11 mouse cellular contexts compared by ENCODE assay signal in genomic region chr4:143248050-143248449, GRCm38 (mm10). TPM values are rescaled to one million over a fixed set of nuclear protein-coding genes. Genes with fewer than 3 reads are reported as not detected.
DNase-seq lines count a peak whose midpoint lies in the region; ATAC-seq and TF ChIP-seq lines count a peak whose summit lies in the region.
"Had no signal": no experiment of that assay in that cellular context is flagged by ENCODE, and none has a peak within 500 bp of the region (broad histone marks: within the 10 kb centered on the region; RNA-seq: fewer than 3 reads in every experiment).

No protein-coding gene starts in this region.

- 0 out of 2 replicates have a peak, but pooled peaks cover 4% of the 10 kb centered on the region for H3K9me3 ChIP-seq in E14TG2a.4 (ENCODE audit: low read length)
- no peaks in the 10 kb centered on the region for H3K9me3 ChIP-seq in midbrain, embryonic 14.5 days (ENCODE audit: control insufficient read depth, low read length)
- H3K9me3 ChIP-seq: forebrain, embryonic 12.5 days; hindbrain, embryonic 15.5 days; limb, embryonic 15.5 days had no signal

- no peak overlapping the region for H3K4me3 ChIP-seq in layer of hippocampus, adult 2 months
- H3K4me3 ChIP-seq in E14TG2a.4 (replicated peaks; ENCODE audit: low read length), result no peak overlapping the region
- H3K4me3 ChIP-seq in spleen, adult 2 months (ENCODE audit: extremely low read depth, insufficient read depth, insufficient read length), result no peak overlapping the region
- H3K4me3 ChIP-seq in midbrain, embryonic 14.5 days (replicated peaks; ENCODE audit: low read depth, low read length), result no peak overlapping the region
- H3K4me3 ChIP-seq: forebrain, embryonic 12.5 days; hindbrain, embryonic 15.5 days; limb, embryonic 15.5 days; myocyte had no signal

- no peak overlapping the region for H3K27ac ChIP-seq in layer of hippocampus, adult 2 months
- H3K27ac ChIP-seq in spleen, adult 2 months (ENCODE audit: insufficient read depth, low read length), result no peak overlapping the region
- no peak overlapping the region for H3K27ac ChIP-seq in midbrain, embryonic 14.5 days (replicated peaks; ENCODE audit: low read depth, low read length)
- H3K27ac ChIP-seq: forebrain, embryonic 12.5 days; hindbrain, embryonic 15.5 days; limb, embryonic 15.5 days had no signal

- no peak for DNase-seq in layer of hippocampus, adult 2 months (ENCODE audit: low spot score in 2 of 2)
- no peak for DNase-seq in layer of hippocampus, postnatal 25 days (ENCODE audit: extremely low spot score in 1 of 2, low spot score in 1 of 2)
- peak; percentile 3 for DNase-seq in adipocyte (ENCODE audit: low spot score)
- no peak for DNase-seq in spleen, adult 2 months (ENCODE audit: low read depth in 1 of 2, low spot score in 2 of 2)
- DNase-seq in midbrain, embryonic 14.5 days, result no peak
- no peak for DNase-seq in gastrocnemius, postnatal 25 days

- H3K27me3 ChIP-seq in E14TG2a.4 (ENCODE audit: insufficient read depth, low read length), result no peaks in the 10 kb centered on the region
- H3K27me3 ChIP-seq in spleen, adult 2 months (ENCODE audit: control insufficient read depth, insufficient read depth, low read length), result no peaks in the 10 kb centered on the region
- H3K27me3 ChIP-seq in midbrain, embryonic 14.5 days (ENCODE audit: control insufficient read depth, insufficient read depth, low read length), result no peaks in the 10 kb centered on the region
- H3K27me3 ChIP-seq: forebrain, embryonic 12.5 days; hindbrain, embryonic 15.5 days; limb, embryonic 15.5 days had no signal

- 80% methylated on average over 5 of the region's 5 CpGs for WGBS in spleen, adult 2 months
- 78% methylated on average over 5 of the region's 5 CpGs for WGBS in midbrain, embryonic 14.5 days

- ATAC-seq in midbrain, embryonic 14.5 days (ENCODE audit: low FRiP score, low TSS enrichment), result no peak

- no peak overlapping the region for H3K9ac ChIP-seq in midbrain, embryonic 14.5 days (replicated peaks; ENCODE audit: low read length)
- H3K9ac ChIP-seq: forebrain, embryonic 12.5 days; hindbrain, embryonic 15.5 days; limb, embryonic 15.5 days had no signal

- H3K36me3 ChIP-seq in E14TG2a.4 (ENCODE audit: insufficient read depth, low read length), result no peaks in the 10 kb centered on the region
- H3K36me3 ChIP-seq in spleen, adult 2 months (ENCODE audit: control insufficient read depth, insufficient read depth, low read length), result no peaks in the 10 kb centered on the region
- no peaks in the 10 kb centered on the region for H3K36me3 ChIP-seq in midbrain, embryonic 14.5 days (ENCODE audit: control insufficient read depth, insufficient read depth, low read length)
- H3K36me3 ChIP-seq: forebrain, embryonic 12.5 days; hindbrain, embryonic 15.5 days; limb, embryonic 15.5 days had no signal

- TF ChIP-seq CTCF in layer of hippocampus, adult 2 months (conservative IDR thresholded peaks at IDR 0.05), result peak; percentile 74
- TF ChIP-seq CTCF in E14TG2a.4 (conservative IDR thresholded peaks at IDR 0.05; ENCODE audit: low read length), result peak; percentile 100
- TF ChIP-seq CTCF in spleen, adult 2 months (IDR thresholded peaks at IDR 0.05; ENCODE audit: extremely low read depth, insufficient read depth, insufficient read length, insufficient replicate concordance), result peak; percentile 39; the same call in 1 of the 2 replicates

- peaks cover 13% of the 10 kb centered on the region for H3K4me1 ChIP-seq in E14TG2a.4 (replicated peaks; ENCODE audit: low read depth, low read length)
- no peaks in the 10 kb centered on the region for H3K4me1 ChIP-seq in spleen, adult 2 months (ENCODE audit: control insufficient read depth, insufficient read depth, insufficient read length)
- H3K4me1 ChIP-seq in midbrain, embryonic 14.5 days (ENCODE audit: control insufficient read depth, insufficient read depth, low read length), result no peaks in the 10 kb centered on the region
- H3K4me1 ChIP-seq: forebrain, embryonic 12.5 days; hindbrain, embryonic 15.5 days; limb, embryonic 15.5 days had no signal

- H3K4me2 ChIP-seq in midbrain, embryonic 14.5 days (ENCODE audit: low read length), result no peak overlapping the region
- H3K4me2 ChIP-seq: forebrain, embryonic 12.5 days; hindbrain, embryonic 15.5 days; limb, embryonic 15.5 days had no signal

- TF ChIP-seq POLR2A in spleen, adult 2 months (IDR thresholded peaks at IDR 0.05; ENCODE audit: low read depth, low read length), result no peak

RNA-seq across cellular contexts. Expression of gene Prdm2, which starts 35.3 kb away (rescaled TPM):
- 10 to 100 TPM; 45.5 to 49.1 TPM for total RNA-seq in layer of hippocampus, adult 2 months (2021)
- 10 to 100 TPM; 42.2 to 43.1 TPM for total RNA-seq in layer of hippocampus, postnatal 25 days (2021)
- polyA plus RNA-seq in spleen, adult 2 months (2012; rRNA removed), result 13.5 and 14.4 TPM in 2 replicates
- 15.0 and 22.0 TPM in 2 replicates for polyA plus RNA-seq in midbrain, embryonic 14.5 days (2014; fragmentation: Nextera tagmentation; extraction: Ambion mirVana)
- 10 to 100 TPM; 16.2 to 21.1 TPM for total RNA-seq in gastrocnemius, postnatal 25 days (2021)

RNA-seq across cellular contexts. Expression of gene Pdpn, which starts 51.3 kb away (rescaled TPM):
- 10 to 100 TPM; 19.5 to 19.6 TPM for total RNA-seq in layer of hippocampus, adult 2 months (2021)
- 10 to 100 TPM; 16.4 to 19.5 TPM for total RNA-seq in layer of hippocampus, postnatal 25 days (2021)
- 0.18 and 0.28 TPM in 2 replicates for polyA plus RNA-seq in spleen, adult 2 months (2012; rRNA removed)
- polyA plus RNA-seq in midbrain, embryonic 14.5 days (2014; fragmentation: Nextera tagmentation; extraction: Ambion mirVana), result 41.4 and 61.2 TPM in 2 replicates
- total RNA-seq in gastrocnemius, postnatal 25 days (2021), result 10 to 100 TPM in 1 of 2 experiments, 1 to 10 TPM in 1; 9.5 to 11.5 TPM

Comparison
In these comparisons a context has a peak if more than half of its experiments do, and no peak if none do; other contexts are left out.
1. CTCF ChIP-seq: peak in every context shown above with its lines; median percentile 100 in E14TG2a.4; 74 in layer of hippocampus, adult 2 months; 39 in spleen, adult 2 months.